Mouse (Mus musculus): ENCODE data around the gene Rasal2.

GRCm38 (mm10) chr1:157428366-157428765 is 16.0 kb upstream of the Rasal2 start:
- TF ChIP-seq FLI1 (IDR thresholded peaks at IDR 0.05; ENCODE audit: low read length) (no peak), GATA1 (IDR thresholded peaks at IDR 0.05; ENCODE audit: borderline replicate concordance, low read length) (no peak)

Data from megakaryocyte, embryonic 14.5 days (primary cell).